Mouse (Mus musculus): Measurements from ENCODE around the gene Cep350. TPM values are rescaled to one million over a fixed set of nuclear protein-coding genes. Genes with fewer than 3 reads are reported as not detected.

Gene Cep350
- polyA plus RNA-seq, 1 experiment: 6.2 TPM

GRCm38 (mm10) chr1:155801014-155801991 is 171.8 kb downstream of the Cep350 start:
- TF ChIP-seq POLR2A (IDR thresholded peaks at IDR 0.05; ENCODE audit: borderline replicate concordance, extremely low read depth, low read depth, low read length) (no peak), CTCF (IDR thresholded peaks at IDR 0.05; ENCODE audit: insufficient read depth, low read length) (no peak)

GRCm38 (mm10) chr1:155798000-155798399 is 175.1 kb downstream of the Cep350 start:
- peaks cover 3% of the 10 kb centered on the region for H3K4me1 ChIP-seq (ENCODE audit: control insufficient read depth, insufficient read depth, low read length)
- 75% methylated on average over 4 of the region's 4 CpGs for WGBS
- TF ChIP-seq CTCF (IDR thresholded peaks at IDR 0.05; ENCODE audit: insufficient read depth, low read length) (no peak), POLR2A (IDR thresholded peaks at IDR 0.05; ENCODE audit: borderline replicate concordance, extremely low read depth, low read depth, low read length) (no peak)
- no peak overlapping the region for H3K4me3 ChIP-seq (replicated peaks; ENCODE audit: extremely low read depth, low read depth, low read length)
- no peak for DNase-seq

More at GRCm38 (mm10) chr1:155801014-155801991, 171.8 kb downstream of the Cep350 start:
- 86% methylated on average over 11 of the region's 11 CpGs for WGBS
- H3K4me3 ChIP-seq (replicated peaks; ENCODE audit: extremely low read depth, low read depth, low read length): no peak overlapping the region
- peaks cover 5% of the 10 kb centered on the region for H3K4me1 ChIP-seq (ENCODE audit: control insufficient read depth, insufficient read depth, low read length)
- DNase-seq: no peak

GRCm38 (mm10) chr1:155797425-155797824 is 175.6 kb downstream of the Cep350 start:
- 34% methylated on average over 4 of the region's 4 CpGs for WGBS
- no peak for DNase-seq
- H3K4me3 ChIP-seq (replicated peaks; ENCODE audit: extremely low read depth, low read depth, low read length): no peak overlapping the region
- peaks cover 3% of the 10 kb centered on the region for H3K4me1 ChIP-seq (ENCODE audit: control insufficient read depth, insufficient read depth, low read length)
- TF ChIP-seq POLR2A (IDR thresholded peaks at IDR 0.05; ENCODE audit: borderline replicate concordance, extremely low read depth, low read depth, low read length) (no peak), CTCF (IDR thresholded peaks at IDR 0.05; ENCODE audit: insufficient read depth, low read length) (no peak)

- Histone ChIP-seq H3K4me3 (replicated peaks; ENCODE audit: extremely low read depth, low read depth, low read length) (no peak overlapping the region), H3K4me1 (ENCODE audit: control insufficient read depth, insufficient read depth, low read length) (peaks cover 3% of the 10 kb centered on the region)
- WGBS: 63% methylated on average over 11 of the region's 11 CpGs
- no peak for DNase-seq
- TF ChIP-seq CTCF (IDR thresholded peaks at IDR 0.05; ENCODE audit: insufficient read depth, low read length) (no peak), POLR2A (IDR thresholded peaks at IDR 0.05; ENCODE audit: borderline replicate concordance, extremely low read depth, low read depth, low read length) (no peak)
Measured at GRCm38 (mm10) chr1:155796757-155797405, 176.2 kb downstream of the Cep350 start.

GRCm38 (mm10) chr1:155795791-155796233 is 177.2 kb downstream of the Cep350 start:
- H3K4me3 ChIP-seq (replicated peaks; ENCODE audit: extremely low read depth, low read depth, low read length): no peak overlapping the region
- WGBS: 78% methylated on average over 5 of the region's 5 CpGs
- DNase-seq: no peak
- TF ChIP-seq POLR2A (IDR thresholded peaks at IDR 0.05; ENCODE audit: borderline replicate concordance, extremely low read depth, low read depth, low read length) (no peak), CTCF (IDR thresholded peaks at IDR 0.05; ENCODE audit: insufficient read depth, low read length) (no peak)
- peaks cover 3% of the 10 kb centered on the region for H3K4me1 ChIP-seq (ENCODE audit: control insufficient read depth, insufficient read depth, low read length)

Other genes starting within 250 kb of the Cep350 start
- gene Lhx4, start 221.6 kb downstream of the Cep350 start, polyA plus RNA-seq (2012; rRNA removed): not detected in 2 replicates
- 170 and 171 TPM in 2 replicates for gene Qsox1, start 160.4 kb downstream of the Cep350 start, polyA plus RNA-seq (2012; rRNA removed)
- gene Tor1aip2, start 62.1 kb upstream of the Cep350 start, polyA plus RNA-seq (2012; rRNA removed): 52.0 and 62.4 TPM in 2 replicates
- gene Tor1aip1, start 63.2 kb upstream of the Cep350 start, polyA plus RNA-seq (2012; rRNA removed): 35.5 and 36.6 TPM in 2 replicates
- gene Fam163a, start 231.8 kb upstream of the Cep350 start, polyA plus RNA-seq (2012; rRNA removed): 0.07 and 0.10 TPM in 2 replicates